Mouse (Mus musculus) cerebellum, postnatal 25 days (tissue): ENCODE results near the gene Arhgef28.
"Not testable (repeated sequence)": the region's sequence is repeated elsewhere in the genome, so short reads cannot be mapped to it uniquely, and the experiment has no call there.

ENCODE experiments used
- DNase-seq, 2 experiments: peaks; one replicate each; pipeline ENCODE4 v3.0.0; 2021; ENCODE audit warnings: mixed read lengths in 2 of 2

Gene Arhgef28

GRCm38 (mm10) chr13:98069646-98070045, 136.6 kb downstream of the Arhgef28 start:
- no peak for DNase-seq

- DNase-seq = no peak
These were observed 143.4 kb downstream of the Arhgef28 start for GRCm38 (mm10) chr13:98062843-98063242.

GRCm38 (mm10) chr13:98060121-98060520, 146.1 kb downstream of the Arhgef28 start:
- not testable (repeated sequence) for DNase-seq

GRCm38 (mm10) chr13:98055194-98055593, 151.0 kb downstream of the Arhgef28 start:
- no peak for DNase-seq

GRCm38 (mm10) chr13:98040628-98041150, 165.6 kb downstream of the Arhgef28 start:
- DNase-seq = no peak

GRCm38 (mm10) chr13:98038731-98039130, 167.5 kb downstream of the Arhgef28 start:
- no peak for DNase-seq

GRCm38 (mm10) chr13:98037693-98038092, 168.5 kb downstream of the Arhgef28 start:
- no peak for DNase-seq

GRCm38 (mm10) chr13:98031642-98031960, 174.6 kb downstream of the Arhgef28 start:
- no peak for DNase-seq

GRCm38 (mm10) chr13:98030959-98031641, 175.1 kb downstream of the Arhgef28 start:
- peak; percentile 74 to 84 for DNase-seq

- DNase-seq = no peak
These were observed 176.2 kb downstream of the Arhgef28 start for GRCm38 (mm10) chr13:98030041-98030440.

- no peak for DNase-seq
These were observed 177.5 kb downstream of the Arhgef28 start for GRCm38 (mm10) chr13:98028711-98029250.

- peak in 1 of 2 experiments; percentile 36 for DNase-seq
These were observed 178.5 kb downstream of the Arhgef28 start for GRCm38 (mm10) chr13:98027641-98028204.

GRCm38 (mm10) chr13:98027122-98027521, 179.1 kb downstream of the Arhgef28 start:
- DNase-seq = no peak

- DNase-seq = no peak
These were observed 180.3 kb downstream of the Arhgef28 start for GRCm38 (mm10) chr13:98025706-98026504.

GRCm38 (mm10) chr13:98025162-98025561, 181.1 kb downstream of the Arhgef28 start:
- no peak for DNase-seq

GRCm38 (mm10) chr13:98024680-98025079, 181.6 kb downstream of the Arhgef28 start:
- DNase-seq = no peak

- DNase-seq = no peak
These were observed 184.3 kb downstream of the Arhgef28 start for GRCm38 (mm10) chr13:98021906-98022305.

GRCm38 (mm10) chr13:98018837-98019236, 187.4 kb downstream of the Arhgef28 start:
- DNase-seq = not testable (repeated sequence)

- DNase-seq = peak; percentile 15 to 20
These were observed 189.2 kb downstream of the Arhgef28 start for GRCm38 (mm10) chr13:98016923-98017588.

GRCm38 (mm10) chr13:98015981-98016922, 190.0 kb downstream of the Arhgef28 start:
- DNase-seq = peak in 1 of 2 experiments; percentile 15

- no peak for DNase-seq
These were observed 191.3 kb downstream of the Arhgef28 start for GRCm38 (mm10) chr13:98014892-98015291.
